Mouse (Mus musculus) heart, adult 2 months (tissue): Measurements from ENCODE around the gene Itga4.

Source experiments
- CTCF ChIP-seq: fragments of 200-600 bp; IDR thresholded peaks from 2 replicates; pipeline ENCODE4 v1.8.1; 2022; ENCODE audit warnings: antibody characterized with exemption, mild to moderate bottlenecking, moderate library complexity
- EP300 ChIP-seq: fragments of 200-500 bp; IDR thresholded peaks from 2 replicates; pipeline ENCODE4 v1.6.1; 2011; ENCODE audit warnings: low read depth, low read length, control low read depth; ENCODE audit not compliant: insufficient read depth

- no peak for TF ChIP-seq CTCF
- no peak for TF ChIP-seq EP300
Observed at GRCm38 (mm10) chr2:79339003-79339402, 83.8 kb downstream of the Itga4 start.
